Comparison of ENCODE assay signal across 21 mouse cellular contexts in genomic region chr2:148900305-148900704, GRCm38 (mm10). TPM values are rescaled to one million over a fixed set of nuclear protein-coding genes. Genes with fewer than 3 reads are reported as not detected.
A peak's percentile ranks its signal among the peaks of the same experiment; 100 is the strongest.
DNase-seq lines count a peak whose midpoint lies in the region; ATAC-seq and TF ChIP-seq lines count a peak whose summit lies in the region.
"Had no signal": no experiment of that assay in that cellular context is flagged by ENCODE, and none has a peak within 500 bp of the region (broad histone marks: within the 10 kb centered on the region; RNA-seq: fewer than 3 reads in every experiment).

No protein-coding gene starts in this region.

- peaks cover 23% of the 10 kb centered on the region for H3K4me1 ChIP-seq in bone marrow macrophage, adult 2 months (ENCODE audit: control insufficient read depth, insufficient read depth, low read length)
- no peaks in the 10 kb centered on the region for H3K4me1 ChIP-seq in hindbrain, embryonic 14.5 days (replicated peaks; ENCODE audit: control insufficient read depth, insufficient read depth, low read length)
- H3K4me1 ChIP-seq: embryonic facial prominence, embryonic 13.5 days; forebrain, embryonic 12.5 days; hindbrain, embryonic 10.5 days; hindbrain, embryonic 15.5 days had no signal

- no peak for TF ChIP-seq POLR2A in bone marrow macrophage, adult 2 months (IDR thresholded peaks at IDR 0.05; ENCODE audit: borderline replicate concordance, low read depth, low read length)

- no peak for DNase-seq in gastrocnemius, adult 2 months
- no peak for DNase-seq in gastrocnemius, postnatal 25 days
- DNase-seq in layer of hippocampus, adult 9-11 months: peak; percentile 47
- DNase-seq in layer of hippocampus, postnatal 36 days: no peak
- DNase-seq in frontal cortex, adult 2 months (ENCODE audit: extremely low spot score in 1 of 2, low spot score in 1 of 2): no peak
- no peak for DNase-seq in hindbrain, embryonic 14.5 days (ENCODE audit: low spot score)
- DNase-seq: adrenal gland, postnatal 10 days; B cell, adult 2 months; cerebellum, adult 18-20 months; cerebellum, adult 9-11 months; cerebellum, postnatal 36 days; heart, adult 2 months had no signal

- no peak overlapping the region for H3K4me3 ChIP-seq in gastrocnemius, adult 2 months
- H3K4me3 ChIP-seq in bone marrow macrophage, adult 2 months (ENCODE audit: insufficient read depth, low read length): no peak overlapping the region
- H3K4me3 ChIP-seq in hindbrain, embryonic 14.5 days (replicated peaks; ENCODE audit: low read length): no peak overlapping the region
- H3K4me3 ChIP-seq: embryonic facial prominence, embryonic 13.5 days; forebrain, embryonic 12.5 days; heart, adult 2 months; hindbrain, embryonic 10.5 days; hindbrain, embryonic 15.5 days had no signal

- peak overlapping the region; percentile 28 for H3K27ac ChIP-seq in gastrocnemius, adult 2 months
- peak overlapping the region; percentile 61 for H3K27ac ChIP-seq in bone marrow macrophage, adult 2 months (ENCODE audit: insufficient read depth, low read depth, low read length)
- H3K27ac ChIP-seq in hindbrain, embryonic 14.5 days: no peak overlapping the region
- H3K27ac ChIP-seq: embryonic facial prominence, embryonic 13.5 days; forebrain, embryonic 12.5 days; heart, adult 2 months; hindbrain, embryonic 10.5 days; hindbrain, embryonic 15.5 days had no signal

- ATAC-seq in hindbrain, embryonic 14.5 days (ENCODE audit: low FRiP score): no peak
- ATAC-seq: forebrain, embryonic 16.5 days; Patski had no signal

- no peak for TF ChIP-seq CTCF in gastrocnemius, adult 2 months (IDR thresholded peaks at IDR 0.05)
- no peak for TF ChIP-seq CTCF in bone marrow macrophage, adult 2 months (IDR thresholded peaks at IDR 0.05; ENCODE audit: low read depth, low read length)

- no peaks in the 10 kb centered on the region for H3K36me3 ChIP-seq in hindbrain, embryonic 14.5 days (replicated peaks; ENCODE audit: control insufficient read depth, insufficient read depth)
- H3K36me3 ChIP-seq: embryonic facial prominence, embryonic 13.5 days; forebrain, embryonic 12.5 days; hindbrain, embryonic 10.5 days; hindbrain, embryonic 15.5 days had no signal

- no peak overlapping the region for H3K4me2 ChIP-seq in hindbrain, embryonic 14.5 days (replicated peaks)
- H3K4me2 ChIP-seq: embryonic facial prominence, embryonic 13.5 days; forebrain, embryonic 12.5 days; heart, embryonic 11.5 days; hindbrain, embryonic 15.5 days had no signal

- no peaks in the 10 kb centered on the region for H3K9me3 ChIP-seq in hindbrain, embryonic 14.5 days (ENCODE audit: control insufficient read depth, low read length)
- H3K9me3 ChIP-seq: embryonic facial prominence, embryonic 13.5 days; forebrain, embryonic 12.5 days; hindbrain, embryonic 10.5 days; hindbrain, embryonic 15.5 days had no signal

- intact Hi-C loops in gastrocnemius, adult 2 months (cut with DNase I): loop anchor here (2.0 to 5.0 kb wide), 3 partner anchors 26 to 148 kb away; partner anchors contain the start of genes Cst3 and Cstl1

- 59% methylated on average over 4 of the region's 4 CpGs for WGBS in hindbrain, embryonic 14.5 days

- no peaks in the 10 kb centered on the region for H3K27me3 ChIP-seq in hindbrain, embryonic 14.5 days (ENCODE audit: control insufficient read depth, insufficient read depth, low read length)
- H3K27me3 ChIP-seq: embryonic facial prominence, embryonic 13.5 days; forebrain, embryonic 12.5 days; hindbrain, embryonic 15.5 days had no signal

- H3K9ac ChIP-seq in hindbrain, embryonic 14.5 days: no peak overlapping the region
- H3K9ac ChIP-seq: embryonic facial prominence, embryonic 13.5 days; forebrain, embryonic 12.5 days; hindbrain, embryonic 15.5 days had no signal

RNA-seq across cellular contexts. Expression of gene Cst3, which starts 24.8 kb away (rescaled TPM):
- total RNA-seq in gastrocnemius, adult 2 months (2021): 100 to 1,000 TPM; 519 to 664 TPM
- total RNA-seq in gastrocnemius, postnatal 25 days (2021): 100 to 1,000 TPM; 540 to 563 TPM
- 1,000 to 10,000 TPM; 2,172 to 2,182 TPM for total RNA-seq in layer of hippocampus, postnatal 36 days (2021)
- polyA plus RNA-seq in bone marrow macrophage, adult 2 months (2012; ENCODE audit: insufficient read depth, insufficient read length, missing spikeins): 2,557 and 2,597 TPM in 2 replicates
- 4,774 and 5,236 TPM in 2 replicates for polyA plus RNA-seq in frontal cortex, adult 2 months (2012; rRNA removed)
- polyA plus RNA-seq in hindbrain, embryonic 14.5 days (2014; fragmentation: Nextera tagmentation; extraction: Ambion mirVana): 702 and 729 TPM in 2 replicates

RNA-seq across cellular contexts. Expression of gene 9230104L09Rik, which starts 35.5 kb away (rescaled TPM):
- 1 to 10 TPM in 1 of 2 experiments, not detected in 1; 1.3 TPM for total RNA-seq in gastrocnemius, adult 2 months (2021)
- 1 to 10 TPM; 1.3 to 1.4 TPM for total RNA-seq in gastrocnemius, postnatal 25 days (2021)
- not detected for total RNA-seq in layer of hippocampus, postnatal 36 days (2021)
- not detected in 2 replicates for polyA plus RNA-seq in bone marrow macrophage, adult 2 months (2012; ENCODE audit: insufficient read depth, insufficient read length, missing spikeins)
- polyA plus RNA-seq in frontal cortex, adult 2 months (2012; rRNA removed): not detected in 2 replicates
- not detected in 2 replicates for polyA plus RNA-seq in hindbrain, embryonic 14.5 days (2014; fragmentation: Nextera tagmentation; extraction: Ambion mirVana)
- total RNA-seq: gastrocnemius, postnatal 4 days had no signal
- polyA plus RNA-seq: embryonic facial prominence, embryonic 13.5 days; forebrain, embryonic 12.5 days; forebrain, embryonic 16.5 days; heart, embryonic 11.5 days; hindbrain, embryonic 10.5 days; hindbrain, embryonic 15.5 days; Patski had no signal
